Comparison of ENCODE assay signal across 22 mouse cellular contexts in genomic region chr8:46867440-46867839, GRCm38 (mm10).
DNase-seq lines count a peak whose midpoint lies in the region; ATAC-seq and TF ChIP-seq lines count a peak whose summit lies in the region.
"Had no signal": no experiment of that assay in that cellular context is flagged by ENCODE, and none has a peak within 500 bp of the region (broad histone marks: within the 10 kb centered on the region; RNA-seq: fewer than 3 reads in every experiment).

No protein-coding gene starts in this region.

- no peak overlapping the region for H3K4me3 ChIP-seq in gastrocnemius, adult 2 months
- no peak overlapping the region for H3K4me3 ChIP-seq in kidney, postnatal 0 days (replicated peaks; ENCODE audit: low read depth, low read length)
- H3K4me3 ChIP-seq in stomach, embryonic 15.5 days (replicated peaks) = no peak overlapping the region
- H3K4me3 ChIP-seq in hindbrain, embryonic 13.5 days = no peak overlapping the region
- H3K4me3 ChIP-seq: forebrain, embryonic 15.5 days; heart, embryonic 12.5 days; limb, embryonic 13.5 days; liver, embryonic 12.5 days; midbrain, embryonic 12.5 days had no signal

- no peak for TF ChIP-seq CTCF in gastrocnemius, adult 2 months (IDR thresholded peaks at IDR 0.05)
- TF ChIP-seq CTCF in kidney, postnatal 0 days (IDR thresholded peaks at IDR 0.05; ENCODE audit: low read depth) = no peak

- 0 out of 2 replicates have a peak, but pooled peaks cover 7% of the 10 kb centered on the region for H3K4me1 ChIP-seq in kidney, postnatal 0 days (replicated peaks; ENCODE audit: insufficient read depth, low read length)
- H3K4me1 ChIP-seq in stomach, embryonic 15.5 days = peaks cover 16% of the 10 kb centered on the region
- no peaks in the 10 kb centered on the region for H3K4me1 ChIP-seq in hindbrain, embryonic 13.5 days (replicated peaks)
- H3K4me1 ChIP-seq: forebrain, embryonic 15.5 days; midbrain, embryonic 12.5 days had no signal

- intact Hi-C loops in gastrocnemius, adult 2 months (cut with DNase I) = no loop called here

- ATAC-seq in kidney, postnatal 0 days (replicated peaks; ENCODE audit: low FRiP score, low read depth) = no peak
- ATAC-seq in stomach, embryonic 15.5 days (ENCODE audit: insufficient read depth, low FRiP score, low read depth) = no peak
- ATAC-seq in hindbrain, embryonic 13.5 days (ENCODE audit: low FRiP score) = no peak
- ATAC-seq: forebrain, embryonic 15.5 days; liver, embryonic 12.5 days had no signal

- H3K27ac ChIP-seq in gastrocnemius, adult 2 months = peak overlapping the region; percentile 56
- H3K27ac ChIP-seq in kidney, postnatal 0 days = no peak overlapping the region
- H3K27ac ChIP-seq in stomach, embryonic 15.5 days = peak overlapping the region; percentile 69; the same call in 1 of the 2 replicates
- no peak overlapping the region for H3K27ac ChIP-seq in hindbrain, embryonic 13.5 days
- H3K27ac ChIP-seq: forebrain, embryonic 15.5 days; hindbrain, embryonic 14.5 days; limb, embryonic 13.5 days; liver, embryonic 12.5 days; midbrain, embryonic 12.5 days had no signal

- H3K9me3 ChIP-seq in kidney, postnatal 0 days (replicated peaks; ENCODE audit: low read length) = no peaks in the 10 kb centered on the region
- H3K9me3 ChIP-seq in stomach, embryonic 15.5 days = no peaks in the 10 kb centered on the region
- no peaks in the 10 kb centered on the region for H3K9me3 ChIP-seq in hindbrain, embryonic 13.5 days
- H3K9me3 ChIP-seq: forebrain, embryonic 15.5 days; heart, embryonic 12.5 days; limb, embryonic 13.5 days; liver, embryonic 12.5 days; midbrain, embryonic 12.5 days had no signal

- DNase-seq in gastrocnemius, adult 2 months = no peak
- DNase-seq in gastrocnemius, postnatal 25 days = no peak
- DNase-seq in kidney, postnatal 0 days (ENCODE audit: low spot score) = peak; percentile 64
- no peak for DNase-seq in kidney, postnatal 25 days
- DNase-seq in NIH3T3 (ENCODE audit: low read depth) = peak; percentile 48
- DNase-seq: adrenal gland, adult 2 months; cerebellum, adult 8-10 months; cerebellum, postnatal 36 days; embryo, embryonic 11 days; gastrocnemius, postnatal 36 days; heart, postnatal 14 days; kidney, adult 9 months; layer of hippocampus, adult 9-11 months; lung, adult 2 months had no signal

- no peaks in the 10 kb centered on the region for H3K27me3 ChIP-seq in kidney, postnatal 0 days (ENCODE audit: insufficient read depth, low read length)
- no peaks in the 10 kb centered on the region for H3K27me3 ChIP-seq in stomach, embryonic 15.5 days (replicated peaks)
- no peaks in the 10 kb centered on the region for H3K27me3 ChIP-seq in hindbrain, embryonic 13.5 days
- H3K27me3 ChIP-seq: forebrain, embryonic 15.5 days; heart, embryonic 12.5 days; limb, embryonic 13.5 days; liver, embryonic 12.5 days; midbrain, embryonic 12.5 days had no signal

- no peak overlapping the region for H3K9ac ChIP-seq in kidney, postnatal 0 days (ENCODE audit: low read depth, low read length)
- no peak overlapping the region for H3K9ac ChIP-seq in stomach, embryonic 15.5 days
- no peak overlapping the region for H3K9ac ChIP-seq in hindbrain, embryonic 13.5 days
- H3K9ac ChIP-seq: forebrain, embryonic 15.5 days; heart, embryonic 12.5 days; hindbrain, embryonic 14.5 days; limb, embryonic 13.5 days; liver, embryonic 12.5 days; midbrain, embryonic 12.5 days had no signal

- no peak overlapping the region for H3K4me2 ChIP-seq in kidney, postnatal 0 days (ENCODE audit: low read length)
- no peak overlapping the region for H3K4me2 ChIP-seq in stomach, embryonic 15.5 days
- no peak overlapping the region for H3K4me2 ChIP-seq in hindbrain, embryonic 13.5 days
- H3K4me2 ChIP-seq: forebrain, embryonic 15.5 days; heart, embryonic 12.5 days; hindbrain, embryonic 14.5 days; limb, embryonic 13.5 days; liver, embryonic 12.5 days; midbrain, embryonic 12.5 days had no signal

- 50% methylated on average over 4 of the region's 4 CpGs for WGBS in kidney, postnatal 0 days
- WGBS in stomach, embryonic 15.5 days = 43% methylated on average over 4 of the region's 4 CpGs
- WGBS in hindbrain, embryonic 13.5 days = 48% methylated on average over 4 of the region's 4 CpGs

- no peaks in the 10 kb centered on the region for H3K36me3 ChIP-seq in kidney, postnatal 0 days (ENCODE audit: insufficient read depth, low read length)
- no peaks in the 10 kb centered on the region for H3K36me3 ChIP-seq in stomach, embryonic 15.5 days
- H3K36me3 ChIP-seq in hindbrain, embryonic 13.5 days = no peaks in the 10 kb centered on the region
- H3K36me3 ChIP-seq: forebrain, embryonic 15.5 days; heart, embryonic 12.5 days; limb, embryonic 13.5 days; liver, embryonic 12.5 days; midbrain, embryonic 12.5 days had no signal

Comparison
In these comparisons a context has a peak if more than half of its experiments do, and no peak if none do; other contexts are left out.
1. DNase-seq: peak in kidney, postnatal 0 days (single experiment) and NIH3T3 (single experiment); none in gastrocnemius, adult 2 months (single experiment), gastrocnemius, postnatal 25 days (single experiment) and kidney, postnatal 25 days (0 of 2).
2. H3K27ac ChIP-seq: peak in gastrocnemius, adult 2 months (single experiment) and stomach, embryonic 15.5 days (single experiment); none in kidney, postnatal 0 days (single experiment) and hindbrain, embryonic 13.5 days (single experiment).